In genomic region chr19:53423341-53423753, GRCm38 (mm10) we compare ENCODE assay signal across 10 mouse cellular contexts. TPM values are rescaled to one million over a fixed set of nuclear protein-coding genes. Genes with fewer than 3 reads are reported as not detected.
DNase-seq lines count a peak whose midpoint lies in the region; ATAC-seq and TF ChIP-seq lines count a peak whose summit lies in the region.
"Had no signal": no experiment of that assay in that cellular context is flagged by ENCODE, and none has a peak within 500 bp of the region (broad histone marks: within the 10 kb centered on the region; RNA-seq: fewer than 3 reads in every experiment).

No protein-coding gene starts in this region.

- no peaks in the 10 kb centered on the region for H3K9me3 ChIP-seq in liver, embryonic 12.5 days (replicated peaks)
- no peaks in the 10 kb centered on the region for H3K9me3 ChIP-seq in midbrain, postnatal 0 days (ENCODE audit: low read length)

- intact Hi-C loops in left cerebral cortex, postnatal 10 days (cut with DNase I) = no loop called here

- H3K4me1 ChIP-seq in liver, embryonic 12.5 days = peaks cover 40% of the 10 kb centered on the region
- peaks cover 34% of the 10 kb centered on the region for H3K4me1 ChIP-seq in spleen, adult 2 months (ENCODE audit: control insufficient read depth, insufficient read depth, insufficient read length)
- H3K4me1 ChIP-seq in midbrain, postnatal 0 days (ENCODE audit: insufficient read depth, low read length) = 0 out of 2 replicates have a peak, but pooled peaks cover 3% of the 10 kb centered on the region

- H3K4me3 ChIP-seq in liver, embryonic 12.5 days = peak overlapping the region; percentile 7; the same call in 1 of the 2 replicates
- H3K4me3 ChIP-seq in spleen, adult 2 months (ENCODE audit: extremely low read depth, insufficient read depth, insufficient read length) = peak overlapping the region; percentile 47; the same call in 1 of the 2 replicates
- no peak overlapping the region for H3K4me3 ChIP-seq in midbrain, postnatal 0 days (ENCODE audit: low read depth, low read length)
- H3K4me3 ChIP-seq: heart, adult 2 months had no signal

- WGBS in liver, embryonic 12.5 days (ENCODE audit: insufficient replicate concordance) = 10% methylated on average over 19 of the region's 19 CpGs
- 6% methylated on average over 19 of the region's 19 CpGs for WGBS in spleen, adult 2 months
- 24% methylated on average over 18 of the region's 19 CpGs for WGBS in midbrain, postnatal 0 days

- H3K9ac ChIP-seq in liver, embryonic 12.5 days = no peak overlapping the region; the same call in 1 of the 2 replicates
- H3K9ac ChIP-seq in midbrain, postnatal 0 days (replicated peaks; ENCODE audit: low read length, poor library complexity, severe bottlenecking) = no peak overlapping the region

- no peaks in the 10 kb centered on the region for H3K36me3 ChIP-seq in liver, embryonic 12.5 days
- no peaks in the 10 kb centered on the region for H3K36me3 ChIP-seq in spleen, adult 2 months (ENCODE audit: control insufficient read depth, insufficient read depth, low read length)
- no peaks in the 10 kb centered on the region for H3K36me3 ChIP-seq in midbrain, postnatal 0 days (ENCODE audit: insufficient read depth, low read length)

- DNase-seq in adrenal gland, postnatal 14 days = peak; percentile 50
- no peak for DNase-seq in adrenal gland, adult 8-10 months
- peak; percentile 79 for DNase-seq in R1 (ENCODE audit: low read depth, low spot score)
- peak; percentile 81 to 85 for DNase-seq in spleen, adult 2 months (ENCODE audit: low read depth in 1 of 2, low spot score in 2 of 2)
- DNase-seq in left cerebral cortex, postnatal 10 days (ENCODE audit: extremely low spot score in 1 of 2, low spot score in 2 of 2) = no peak
- no peak for DNase-seq in left cerebral cortex, adult 8-10 months (ENCODE audit: low spot score in 2 of 2)
- DNase-seq in midbrain, postnatal 0 days (ENCODE audit: low spot score) = no peak
- DNase-seq: cerebellum, adult 11 months had no signal

- 0 out of 2 replicates have a peak, but pooled peaks have one; percentile 2 for TF ChIP-seq CTCF in spleen, adult 2 months (IDR thresholded peaks at IDR 0.05; ENCODE audit: extremely low read depth, insufficient read depth, insufficient read length, insufficient replicate concordance)
- no peak for TF ChIP-seq CTCF in midbrain, postnatal 0 days (IDR thresholded peaks at IDR 0.05)

- H3K27me3 ChIP-seq in liver, embryonic 12.5 days (replicated peaks) = peaks cover 49% of the 10 kb centered on the region
- H3K27me3 ChIP-seq in spleen, adult 2 months (ENCODE audit: control insufficient read depth, insufficient read depth, low read length) = no peaks in the 10 kb centered on the region
- 0 out of 2 replicates have a peak, but pooled peaks cover 4% of the 10 kb centered on the region for H3K27me3 ChIP-seq in midbrain, postnatal 0 days (ENCODE audit: insufficient read depth, low read length)

- H3K4me2 ChIP-seq in liver, embryonic 12.5 days = peak overlapping the region; percentile 52
- no peak overlapping the region for H3K4me2 ChIP-seq in midbrain, postnatal 0 days (ENCODE audit: low read depth, low read length, poor library complexity, severe bottlenecking)

- no peak for TF ChIP-seq POLR2A in spleen, adult 2 months (IDR thresholded peaks at IDR 0.05; ENCODE audit: low read depth, low read length)

- H3K27ac ChIP-seq in liver, embryonic 12.5 days = no peak overlapping the region
- peak overlapping the region; percentile 97 for H3K27ac ChIP-seq in spleen, adult 2 months (ENCODE audit: insufficient read depth, low read length)
- H3K27ac ChIP-seq in midbrain, postnatal 0 days (ENCODE audit: low read depth, low read length) = no peak overlapping the region
- H3K27ac ChIP-seq: heart, adult 2 months had no signal

- ATAC-seq in liver, embryonic 12.5 days = no peak
- ATAC-seq in midbrain, postnatal 0 days (ENCODE audit: low FRiP score) = no peak

RNA-seq across cellular contexts. Expression of gene Smndc1, which starts 33.0 kb away (rescaled TPM):
- 43.0 and 44.7 TPM in 2 replicates for total RNA-seq in adrenal gland, postnatal 14 days (2021)
- total RNA-seq in adrenal gland, adult 8-10 months (2022) = 10 to 100 TPM; 40.5 to 49.4 (median 45.6) TPM
- 29.3 and 30.6 TPM in 2 replicates for polyA plus RNA-seq in liver, embryonic 12.5 days (2016; fragmentation: Nextera tagmentation; extraction: Ambion mirVana)
- polyA plus RNA-seq in spleen, adult 2 months (2012; rRNA removed) = 3.1 and 3.6 TPM in 2 replicates
- 10 to 100 TPM; 32.3 to 38.3 TPM for total RNA-seq in left cerebral cortex, postnatal 10 days (2021)
- 10 to 100 TPM; 33.2 to 38.1 (median 36.3) TPM for total RNA-seq in left cerebral cortex, adult 8-10 months (2022)
- 8.9 and 17.8 TPM in 2 replicates for total RNA-seq in midbrain, postnatal 0 days (2014; rRNA removed)
- polyA plus RNA-seq in midbrain, postnatal 0 days (2015; fragmentation: Nextera tagmentation; extraction: Ambion mirVana) = 28.9 and 35.0 TPM in 2 replicates

RNA-seq across cellular contexts. Expression of gene Gm10197, which starts 51.8 kb away (rescaled TPM):
- not detected in 2 replicates for total RNA-seq in adrenal gland, postnatal 14 days (2021)
- total RNA-seq in adrenal gland, adult 8-10 months (2022) = not detected
- not detected in 2 replicates for polyA plus RNA-seq in liver, embryonic 12.5 days (2016; fragmentation: Nextera tagmentation; extraction: Ambion mirVana)
- polyA plus RNA-seq in spleen, adult 2 months (2012; rRNA removed) = not detected in 2 replicates
- not detected for total RNA-seq in left cerebral cortex, postnatal 10 days (2021)
- not detected for total RNA-seq in left cerebral cortex, adult 8-10 months (2022)
- not detected in 2 replicates for total RNA-seq in midbrain, postnatal 0 days (2014; rRNA removed)
- not detected in 2 replicates for polyA plus RNA-seq in midbrain, postnatal 0 days (2015; fragmentation: Nextera tagmentation; extraction: Ambion mirVana)
- total RNA-seq: heart, adult 2 months had no signal
- polyA plus RNA-seq: heart, adult 2 months had no signal

Comparison
In these comparisons a context has a peak if more than half of its experiments do, and no peak if none do; other contexts are left out.
1. DNase-seq: peak in adrenal gland, postnatal 14 days (single experiment), R1 (single experiment) and spleen, adult 2 months (2 of 2); none in adrenal gland, adult 8-10 months (single experiment), left cerebral cortex, postnatal 10 days (0 of 2), left cerebral cortex, adult 8-10 months (0 of 2) and midbrain, postnatal 0 days (single experiment).